Mouse (Mus musculus): ENCODE data around the gene Ankrd34c. TPM values are rescaled to one million over a fixed set of nuclear protein-coding genes. Genes with fewer than 3 reads are reported as not detected.

Ankrd34c gene
- polyA plus RNA-seq, 1 experiment: not detected

GRCm38 (mm10) chr9:89758139-89758538, 19.9 kb upstream of the Ankrd34c start:
- no peak for DNase-seq
- no peak for TF ChIP-seq POLR2A (IDR thresholded peaks at IDR 0.05; ENCODE audit: low read depth, low read length)
- TF ChIP-seq CTCF (conservative IDR thresholded peaks at IDR 0.05; ENCODE audit: insufficient read depth, insufficient read length, low read depth, low read length): no peak
- Histone ChIP-seq H3K27ac (ENCODE audit: insufficient read depth, low read depth, low read length) (no peak overlapping the region), H3K4me1 (ENCODE audit: control insufficient read depth, insufficient read depth, low read length) (no peaks in the 10 kb centered on the region), H3K36me3 (ENCODE audit: control insufficient read depth, insufficient read depth, low read length) (no peaks in the 10 kb centered on the region), H3K4me3 (ENCODE audit: insufficient read depth, low read depth, low read length) (no peak overlapping the region), H3K27me3 (replicated peaks; ENCODE audit: control insufficient read depth, insufficient read depth, low read length) (no peaks in the 10 kb centered on the region)
- WGBS: 85% methylated on average over 1 of the region's 1 CpGs

GRCm38 (mm10) chr9:89757571-89757970, 19.3 kb upstream of the Ankrd34c start:
- no peak overlapping the region for H3K27ac ChIP-seq (ENCODE audit: insufficient read depth, low read depth, low read length)
- H3K36me3 ChIP-seq (ENCODE audit: control insufficient read depth, insufficient read depth, low read length): no peaks in the 10 kb centered on the region
- DNase-seq: no peak
- H3K4me3 ChIP-seq (ENCODE audit: insufficient read depth, low read depth, low read length): no peak overlapping the region
- no peaks in the 10 kb centered on the region for H3K4me1 ChIP-seq (ENCODE audit: control insufficient read depth, insufficient read depth, low read length)
- no peak for TF ChIP-seq POLR2A (IDR thresholded peaks at IDR 0.05; ENCODE audit: low read depth, low read length)
- no peak for TF ChIP-seq CTCF (conservative IDR thresholded peaks at IDR 0.05; ENCODE audit: insufficient read depth, insufficient read length, low read depth, low read length)
- no peaks in the 10 kb centered on the region for H3K27me3 ChIP-seq (replicated peaks; ENCODE audit: control insufficient read depth, insufficient read depth, low read length)
- WGBS: 45% methylated on average over 4 of the region's 4 CpGs

DNA sequence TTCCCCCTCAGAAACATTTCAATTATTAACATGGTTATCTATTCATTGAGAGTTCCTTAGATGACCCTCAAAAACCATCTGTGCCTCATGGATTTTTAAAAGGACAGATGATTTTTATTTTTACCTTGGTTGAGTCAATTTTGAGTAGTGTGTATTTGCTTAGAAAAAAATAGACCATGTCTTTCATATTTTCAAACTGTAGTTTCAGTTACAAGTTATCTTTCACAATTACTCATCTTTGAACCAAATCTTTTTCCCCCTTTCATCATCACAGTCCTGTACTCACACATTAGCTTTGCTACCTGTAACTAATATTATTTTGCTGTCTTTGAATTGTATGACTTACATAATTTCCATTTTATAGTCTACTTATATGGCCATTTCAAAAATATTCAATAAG, 1.8 kb upstream of the Ankrd34c start:
- Histone ChIP-seq H3K27me3 (replicated peaks; ENCODE audit: control insufficient read depth, insufficient read depth, low read length) (no peaks in the 10 kb centered on the region; the same call in 1 of the 2 replicates), H3K4me1 (ENCODE audit: control insufficient read depth, insufficient read depth, low read length) (no peaks in the 10 kb centered on the region), H3K4me3 (ENCODE audit: insufficient read depth, low read depth, low read length) (no peak overlapping the region), H3K27ac (ENCODE audit: insufficient read depth, low read depth, low read length) (no peak overlapping the region), H3K36me3 (ENCODE audit: control insufficient read depth, insufficient read depth, low read length) (no peaks in the 10 kb centered on the region)
- TF ChIP-seq CTCF (conservative IDR thresholded peaks at IDR 0.05; ENCODE audit: insufficient read depth, insufficient read length, low read depth, low read length): no peak
- TF ChIP-seq POLR2A (IDR thresholded peaks at IDR 0.05; ENCODE audit: low read depth, low read length): no peak
- no peak for DNase-seq

GRCm38 (mm10) chr9:89737888-89738287, 387 bp downstream of the Ankrd34c start:
- no peak overlapping the region for H3K4me3 ChIP-seq (ENCODE audit: insufficient read depth, low read depth, low read length)
- no peaks in the 10 kb centered on the region for H3K36me3 ChIP-seq (ENCODE audit: control insufficient read depth, insufficient read depth, low read length)
- H3K27ac ChIP-seq (ENCODE audit: insufficient read depth, low read depth, low read length): no peak overlapping the region
- H3K4me1 ChIP-seq (ENCODE audit: control insufficient read depth, insufficient read depth, low read length): no peaks in the 10 kb centered on the region
- 13% methylated on average over 6 of the region's 6 CpGs for WGBS
- DNase-seq: no peak
- TF ChIP-seq CTCF (conservative IDR thresholded peaks at IDR 0.05; ENCODE audit: insufficient read depth, insufficient read length, low read depth, low read length): no peak
- no peak for TF ChIP-seq POLR2A (IDR thresholded peaks at IDR 0.05; ENCODE audit: low read depth, low read length)
- H3K27me3 ChIP-seq (replicated peaks; ENCODE audit: control insufficient read depth, insufficient read depth, low read length): no peaks in the 10 kb centered on the region; the same call in 1 of the 2 replicates

DNA sequence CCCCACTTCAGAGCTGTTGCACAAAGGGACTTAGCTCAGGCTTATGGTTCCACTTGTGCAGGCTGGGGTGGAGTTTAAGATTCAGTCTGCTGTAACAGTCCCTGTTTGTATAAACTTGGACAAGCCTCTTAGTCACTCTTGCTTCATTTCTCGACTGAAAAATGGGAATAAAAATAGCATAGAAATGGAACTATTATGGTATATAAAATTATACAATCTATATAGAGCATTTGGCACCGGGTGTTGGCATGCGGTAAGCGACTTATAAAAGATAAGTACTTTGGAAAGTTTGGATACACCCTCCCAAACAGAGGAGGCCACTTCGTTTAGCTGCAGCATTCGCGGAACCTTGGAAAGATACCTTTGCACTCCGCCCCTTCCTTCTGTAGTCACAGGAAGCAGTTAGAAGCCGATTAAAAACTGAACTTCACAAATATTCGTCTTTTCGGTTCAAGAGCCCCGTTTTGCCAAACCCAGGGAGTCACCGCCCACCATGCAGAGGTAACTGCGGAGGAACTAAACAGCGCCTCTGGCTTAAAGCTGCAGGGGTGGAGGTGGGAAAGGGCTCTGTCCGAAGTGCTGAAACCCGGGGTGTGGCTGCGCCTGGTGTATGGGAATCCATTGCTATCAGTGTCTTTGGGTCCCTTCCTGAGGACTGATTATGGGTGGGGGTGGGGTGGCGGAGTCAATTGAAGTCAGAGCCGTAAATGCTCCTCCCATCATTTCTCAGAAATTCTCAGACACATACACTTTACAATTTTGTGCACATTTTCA, 1.2 kb downstream of the Ankrd34c start:
- no peak overlapping the region for H3K4me3 ChIP-seq (ENCODE audit: insufficient read depth, low read depth, low read length)
- no peaks in the 10 kb centered on the region; the same call in 1 of the 2 replicates for H3K27me3 ChIP-seq (replicated peaks; ENCODE audit: control insufficient read depth, insufficient read depth, low read length)
- TF ChIP-seq POLR2A (IDR thresholded peaks at IDR 0.05; ENCODE audit: low read depth, low read length) (no peak), CTCF (conservative IDR thresholded peaks at IDR 0.05; ENCODE audit: insufficient read depth, insufficient read length, low read depth, low read length) (no peak)
- no peaks in the 10 kb centered on the region for H3K36me3 ChIP-seq (ENCODE audit: control insufficient read depth, insufficient read depth, low read length)
- DNase-seq: no peak
- no peak overlapping the region for H3K27ac ChIP-seq (ENCODE audit: insufficient read depth, low read depth, low read length)
- WGBS: 8% methylated on average over 20 of the region's 20 CpGs
- H3K4me1 ChIP-seq (ENCODE audit: control insufficient read depth, insufficient read depth, low read length): no peaks in the 10 kb centered on the region

GRCm38 (mm10) chr9:89706906-89707305, 31.4 kb downstream of the Ankrd34c start:
- H3K36me3 ChIP-seq (ENCODE audit: control insufficient read depth, insufficient read depth, low read length): no peaks in the 10 kb centered on the region
- TF ChIP-seq CTCF (conservative IDR thresholded peaks at IDR 0.05; ENCODE audit: insufficient read depth, insufficient read length, low read depth, low read length) (peak; percentile 37; the same call in 1 of the 2 replicates), POLR2A (IDR thresholded peaks at IDR 0.05; ENCODE audit: low read depth, low read length) (no peak)
- 27% methylated on average over 4 of the region's 4 CpGs for WGBS

GRCm38 (mm10) chr9:89705197-89705533, 33.1 kb downstream of the Ankrd34c start:
- Histone ChIP-seq H3K4me1 (ENCODE audit: control insufficient read depth, insufficient read depth, low read length) (no peaks in the 10 kb centered on the region), H3K27me3 (replicated peaks; ENCODE audit: control insufficient read depth, insufficient read depth, low read length) (no peaks in the 10 kb centered on the region), H3K36me3 (ENCODE audit: control insufficient read depth, insufficient read depth, low read length) (no peaks in the 10 kb centered on the region), H3K4me3 (ENCODE audit: insufficient read depth, low read depth, low read length) (peak overlapping the region; percentile 61), H3K27ac (ENCODE audit: insufficient read depth, low read depth, low read length) (peak overlapping the region; percentile 32; the same call in 1 of the 2 replicates)
- TF ChIP-seq POLR2A (IDR thresholded peaks at IDR 0.05; ENCODE audit: low read depth, low read length): no peak
- TF ChIP-seq CTCF (conservative IDR thresholded peaks at IDR 0.05; ENCODE audit: insufficient read depth, insufficient read length, low read depth, low read length): no peak
- WGBS: 8% methylated on average over 10 of the region's 10 CpGs
- DNase-seq: no peak

More at GRCm38 (mm10) chr9:89706906-89707305, 31.4 kb downstream of the Ankrd34c start:
- DNase-seq: peak; percentile 12
- no peaks in the 10 kb centered on the region for H3K27me3 ChIP-seq (replicated peaks; ENCODE audit: control insufficient read depth, insufficient read depth, low read length)
- no peak overlapping the region for H3K4me3 ChIP-seq (ENCODE audit: insufficient read depth, low read depth, low read length)
- no peaks in the 10 kb centered on the region for H3K4me1 ChIP-seq (ENCODE audit: control insufficient read depth, insufficient read depth, low read length)
- H3K27ac ChIP-seq (ENCODE audit: insufficient read depth, low read depth, low read length): no peak overlapping the region
